Comparison of ENCODE assay signal across 8 mouse cellular contexts in the genomic region with DNA sequence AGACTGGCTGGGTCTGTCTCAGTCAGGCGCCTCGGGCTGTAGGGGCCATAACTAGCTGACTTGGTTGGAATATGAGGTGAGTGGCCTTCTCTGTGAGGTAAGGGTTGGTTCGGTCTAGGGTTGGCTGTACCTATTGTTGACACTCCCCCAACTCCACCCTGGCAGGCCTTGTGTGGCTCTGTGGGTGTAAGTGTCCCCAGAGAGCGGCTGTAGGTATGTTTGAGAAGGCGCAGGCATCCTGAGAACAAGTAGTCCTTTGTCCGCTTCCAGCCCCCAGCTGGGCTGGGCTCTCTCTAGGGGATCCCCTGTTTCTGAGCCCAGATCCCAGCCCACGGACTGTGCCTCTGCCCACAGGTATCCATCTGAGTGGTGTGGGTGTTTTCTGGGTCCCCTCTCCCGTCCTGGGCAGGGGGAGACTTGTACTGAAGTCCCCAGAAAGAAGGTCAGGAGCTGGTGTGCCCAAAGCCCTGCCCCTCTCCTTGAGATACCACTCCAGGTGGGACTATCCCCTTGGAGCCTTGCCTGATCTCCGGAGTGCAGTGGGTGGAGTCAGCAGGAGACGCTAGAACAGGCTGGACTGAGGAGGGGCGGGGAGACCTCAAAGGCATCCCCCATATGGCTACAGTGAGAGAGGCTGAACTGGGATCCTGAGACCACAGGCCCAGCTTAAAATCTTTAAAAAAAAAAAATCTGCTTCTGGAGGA. TPM values are rescaled to one million over a fixed set of nuclear protein-coding genes. Genes with fewer than 3 reads are reported as not detected.
DNase-seq lines count a peak whose midpoint lies in the region; ATAC-seq and TF ChIP-seq lines count a peak whose summit lies in the region.
"Had no signal": no experiment of that assay in that cellular context is flagged by ENCODE, and none has a peak within 500 bp of the region (broad histone marks: within the 10 kb centered on the region; RNA-seq: fewer than 3 reads in every experiment).

No protein-coding gene starts in this region.

- 0 out of 2 replicates have a peak overlapping the region, but pooled peaks have one; percentile 20 for H3K27ac ChIP-seq in neural tube, embryonic 12.5 days
- no peak overlapping the region for H3K27ac ChIP-seq in forebrain, embryonic 16.5 days (ENCODE audit: low read length)
- peak overlapping the region; percentile 94 for H3K27ac ChIP-seq in lung, embryonic 16.5 days (ENCODE audit: low read length)
- H3K27ac ChIP-seq in stomach, postnatal 0 days (replicated peaks): peak overlapping the region; percentile 45

- H3K9me3 ChIP-seq in neural tube, embryonic 12.5 days: no peaks in the 10 kb centered on the region
- no peaks in the 10 kb centered on the region for H3K9me3 ChIP-seq in forebrain, embryonic 16.5 days (ENCODE audit: control insufficient read depth, low read length)
- no peaks in the 10 kb centered on the region for H3K9me3 ChIP-seq in lung, embryonic 16.5 days (ENCODE audit: control insufficient read depth, low read length)
- no peaks in the 10 kb centered on the region for H3K9me3 ChIP-seq in stomach, postnatal 0 days (ENCODE audit: control insufficient read depth, low read length)

- no peak for TF ChIP-seq EP300 in stomach, postnatal 0 days (optimal IDR thresholded peaks at IDR 0.05)

- peak overlapping the region; percentile 29; the same call in 1 of the 2 replicates for H3K9ac ChIP-seq in neural tube, embryonic 12.5 days
- H3K9ac ChIP-seq in forebrain, embryonic 16.5 days (replicated peaks; ENCODE audit: low read depth, low read length): 0 out of 2 replicates have a peak overlapping the region, but pooled peaks have one; percentile 6
- H3K9ac ChIP-seq in lung, embryonic 16.5 days (ENCODE audit: low read length): peak overlapping the region; percentile 40; the same call in 1 of the 2 replicates
- H3K9ac ChIP-seq in stomach, postnatal 0 days (ENCODE audit: low read length): no peak overlapping the region

- no peak for DNase-seq in neural tube, embryonic 10.5 days (ENCODE audit: extremely low spot score, low spot score)
- DNase-seq in stomach, postnatal 0 days (ENCODE audit: low spot score): peak; percentile 62
- DNase-seq in left cerebral cortex, adult 11 months (ENCODE audit: low spot score): no peak
- DNase-seq: liver had no signal

- H3K4me2 ChIP-seq in neural tube, embryonic 12.5 days (replicated peaks): no peak overlapping the region; the same call in 1 of the 2 replicates
- no peak overlapping the region for H3K4me2 ChIP-seq in forebrain, embryonic 16.5 days (ENCODE audit: low read length)
- peak overlapping the region; percentile 39 for H3K4me2 ChIP-seq in lung, embryonic 16.5 days (ENCODE audit: low read depth, low read length)
- no peak overlapping the region for H3K4me2 ChIP-seq in stomach, postnatal 0 days (replicated peaks; ENCODE audit: low read depth)

- 36% methylated on average over 11 of the region's 11 CpGs for WGBS in neural tube, embryonic 12.5 days
- WGBS in forebrain, embryonic 16.5 days: 39% methylated on average over 11 of the region's 11 CpGs
- 37% methylated on average over 11 of the region's 11 CpGs for WGBS in lung, embryonic 16.5 days
- 35% methylated on average over 11 of the region's 11 CpGs for WGBS in stomach, postnatal 0 days

- H3K27me3 ChIP-seq in neural tube, embryonic 12.5 days (replicated peaks): no peaks in the 10 kb centered on the region; the same call in none of the 2 replicates
- no peaks in the 10 kb centered on the region for H3K27me3 ChIP-seq in forebrain, embryonic 16.5 days (replicated peaks; ENCODE audit: control insufficient read depth, insufficient read depth, low read length)
- no peaks in the 10 kb centered on the region for H3K27me3 ChIP-seq in lung, embryonic 16.5 days (ENCODE audit: control insufficient read depth, insufficient read depth, low read depth, low read length)
- no peaks in the 10 kb centered on the region for H3K27me3 ChIP-seq in stomach, postnatal 0 days (ENCODE audit: control insufficient read depth, insufficient read depth, low read length)

- no peak for TF ChIP-seq CTCF in stomach, postnatal 0 days (IDR thresholded peaks at IDR 0.05; ENCODE audit: low read depth)

- no peaks in the 10 kb centered on the region for H3K36me3 ChIP-seq in neural tube, embryonic 12.5 days
- no peaks in the 10 kb centered on the region for H3K36me3 ChIP-seq in forebrain, embryonic 16.5 days (ENCODE audit: control insufficient read depth, insufficient read depth)
- no peaks in the 10 kb centered on the region for H3K36me3 ChIP-seq in lung, embryonic 16.5 days (ENCODE audit: control insufficient read depth, insufficient read depth, low read length)
- no peaks in the 10 kb centered on the region for H3K36me3 ChIP-seq in stomach, postnatal 0 days (ENCODE audit: control insufficient read depth, insufficient read depth, low read length)

- no peak overlapping the region for H3K4me3 ChIP-seq in neural tube, embryonic 12.5 days
- H3K4me3 ChIP-seq in forebrain, embryonic 16.5 days (replicated peaks; ENCODE audit: low read length): no peak overlapping the region
- peak overlapping the region; percentile 17 for H3K4me3 ChIP-seq in lung, embryonic 16.5 days (ENCODE audit: low read length)
- no peak overlapping the region for H3K4me3 ChIP-seq in stomach, postnatal 0 days (ENCODE audit: low read depth, low read length)

- H3K4me1 ChIP-seq in neural tube, embryonic 12.5 days: peaks cover 100% of the 10 kb centered on the region
- peaks cover 95% of the 10 kb centered on the region for H3K4me1 ChIP-seq in forebrain, embryonic 16.5 days (replicated peaks; ENCODE audit: control insufficient read depth, insufficient read depth, low read length)
- H3K4me1 ChIP-seq in lung, embryonic 16.5 days (replicated peaks; ENCODE audit: control insufficient read depth, insufficient read depth, low read length): peaks cover 94% of the 10 kb centered on the region
- H3K4me1 ChIP-seq in stomach, postnatal 0 days (replicated peaks; ENCODE audit: control insufficient read depth, insufficient read depth): peaks cover 48% of the 10 kb centered on the region

- no peak for ATAC-seq in neural tube, embryonic 12.5 days (ENCODE audit: low FRiP score, low read depth)
- ATAC-seq in forebrain, embryonic 16.5 days: no peak
- peak; percentile 72 for ATAC-seq in lung, embryonic 16.5 days (ENCODE audit: low read depth)
- ATAC-seq in stomach, postnatal 0 days (ENCODE audit: low FRiP score, low TSS enrichment): peak; percentile 15; the same call in 1 of the 2 replicates
- ATAC-seq in monocyte, adult 5-6 weeks (replicated peaks; ENCODE audit: insufficient number of reproducible peaks, low FRiP score, low TSS enrichment, poor library complexity, severe bottlenecking): no peak

RNA-seq across cellular contexts. Expression of gene Ahdc1, which starts 34.9 kb away (rescaled TPM):
- polyA plus RNA-seq in neural tube, embryonic 12.5 days (2016; fragmentation: Nextera tagmentation; extraction: Ambion mirVana): 10.5 TPM in 2 replicates
- 13.0 and 13.7 TPM in 2 replicates for polyA plus RNA-seq in forebrain, embryonic 16.5 days (2015; fragmentation: Nextera tagmentation; extraction: Ambion mirVana)
- 8.0 and 8.2 TPM in 2 replicates for polyA plus RNA-seq in lung, embryonic 16.5 days (2015; fragmentation: Nextera tagmentation; extraction: Ambion mirVana)
- polyA plus RNA-seq in stomach, postnatal 0 days (2015; fragmentation: Nextera tagmentation; extraction: Ambion mirVana): 2.8 and 3.2 TPM in 2 replicates
- total RNA-seq in monocyte, adult 5-6 weeks (2017): 2.8 to 13.7 TPM (median 3.3 TPM) in 3 replicates

Comparison
In these comparisons a context has a peak if more than half of its experiments do, and no peak if none do; other contexts are left out.
1. ATAC-seq: peak in lung, embryonic 16.5 days (single experiment) and stomach, postnatal 0 days (single experiment); none in neural tube, embryonic 12.5 days (single experiment), forebrain, embryonic 16.5 days (single experiment) and monocyte, adult 5-6 weeks (single experiment).